Mouse (Mus musculus) embryonic facial prominence, embryonic 13.5 days (tissue): Measurements from ENCODE around the gene Tmem251. TPM values are rescaled to one million over a fixed set of nuclear protein-coding genes. Genes with fewer than 3 reads are reported as not detected.

ENCODE experiments used
- ATAC-seq: fragments of 200-750 bp; cut with Nextera tagmentation; 2 replicates; pipeline ENCODE4 v1.8.0; 2017; ENCODE audit warnings: low read depth; ENCODE audit not compliant: insufficient number of reproducible peaks, insufficient read depth, low FRiP score, low TSS enrichment
- H3K27ac ChIP-seq: fragments of 300-500 bp; sonication (generic); 2 replicates; pipeline ENCODE4 v1.5.1; 2015; ENCODE audit warnings: moderate library complexity, mild to moderate bottlenecking, inconsistent platforms
- H3K27me3 ChIP-seq: fragments of 300-500 bp; sonication (generic); 2 replicates; pipeline ENCODE4 v1.6.1; 2015; ENCODE audit warnings: mild to moderate bottlenecking, inconsistent platforms
- H3K36me3 ChIP-seq: fragments of 300-500 bp; sonication (generic); 2 replicates; pipeline ENCODE4 v1.6.1; 2015; ENCODE audit warnings: mild to moderate bottlenecking, inconsistent platforms
- H3K4me1 ChIP-seq: fragments of 300-500 bp; sonication (generic); 2 replicates; pipeline ENCODE4 v1.6.1; 2015; ENCODE audit warnings: inconsistent platforms
- H3K4me2 ChIP-seq: fragments of 300-500 bp; sonication (generic); 2 replicates; pipeline ENCODE4 v1.6.1; 2015; ENCODE audit warnings: moderate library complexity, mild to moderate bottlenecking, inconsistent platforms
- H3K4me3 ChIP-seq: fragments of 300-500 bp; sonication (generic); 2 replicates; pipeline ENCODE4 v1.5.1; 2015; ENCODE audit warnings: mild to moderate bottlenecking, inconsistent platforms
- H3K9ac ChIP-seq: fragments of 300-500 bp; sonication (generic); 2 replicates; pipeline ENCODE4 v1.6.1; 2015; ENCODE audit warnings: mild to moderate bottlenecking, inconsistent platforms
- H3K9me3 ChIP-seq: fragments of 300-500 bp; sonication (generic); 2 replicates; pipeline ENCODE4 v1.6.1; 2016; ENCODE audit warnings: inconsistent platforms
- WGBS: fragments of 180-500 bp; shearing (Covaris S2); methylation state at CpG from one replicate; pipeline ENCODE4 v1.1.7; 2015; ENCODE audit warnings: mixed read lengths; 5-methylcytosine and 5-hydroxymethylcytosine counted together
- polyA plus RNA-seq: library from polyadenylated mRNA; unstranded; fragments of >200 nt; fragmentation: Nextera tagmentation; extraction: Ambion mirVana; gene quantifications from 2 replicates; pipeline ENCODE4 v1.2.1, GENCODE M21; 2015

The Tmem251 gene
- polyA plus RNA-seq, 1 experiment from 2014 or later: 10.9 TPM

- 84% methylated on average over 2 of the region's 2 CpGs for WGBS
- peaks cover 2% of the 10 kb centered on the region; the same call in 1 of the 2 replicates for H3K4me1 ChIP-seq
- no peaks in the 10 kb centered on the region for H3K27me3 ChIP-seq
- H3K36me3 ChIP-seq: no peaks in the 10 kb centered on the region
- H3K4me3 ChIP-seq: no peak overlapping the region
- H3K27ac ChIP-seq: no peak overlapping the region
- no peak overlapping the region for H3K9ac ChIP-seq
- no peaks in the 10 kb centered on the region for H3K9me3 ChIP-seq
- no peak for ATAC-seq
- H3K4me2 ChIP-seq: no peak overlapping the region
These were observed 29.4 kb upstream of the Tmem251 start for GRCm38 (mm10) chr12:102714116-102714515.

DNA sequence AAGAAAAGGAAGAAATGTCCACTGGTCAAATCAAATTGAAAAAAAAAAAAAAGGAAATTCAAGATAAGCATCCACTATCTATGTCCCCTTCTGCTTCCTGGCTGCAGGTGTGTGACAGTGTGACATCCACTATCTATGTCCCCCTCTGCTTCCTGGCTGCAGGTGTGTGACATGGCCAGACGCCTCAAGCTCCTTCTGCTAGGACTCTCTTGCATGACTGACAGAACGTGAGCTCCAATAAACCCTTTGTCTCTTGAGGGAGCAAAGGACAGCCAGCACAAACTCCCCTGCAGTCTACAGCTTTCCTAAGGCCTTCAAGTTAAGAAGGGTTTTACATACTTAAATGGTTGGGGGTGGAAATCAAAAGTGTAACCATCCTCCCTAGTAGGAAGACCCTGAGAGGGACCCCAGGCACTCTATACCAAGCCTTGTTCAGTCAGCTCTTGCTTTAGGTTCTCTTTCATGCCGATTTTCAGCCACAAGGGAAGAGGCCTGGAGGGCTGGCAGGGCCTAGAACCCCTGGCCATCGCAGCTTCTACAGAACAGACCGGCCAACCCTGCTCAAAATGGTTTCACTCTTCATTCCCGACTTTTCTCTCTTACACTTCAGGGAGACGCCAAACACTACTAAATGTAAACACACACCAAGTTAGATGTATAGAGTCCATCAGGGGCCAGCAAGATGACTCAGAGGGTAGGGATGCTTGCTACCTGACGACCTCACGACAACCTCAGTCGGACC is 28.7 kb upstream of the Tmem251 start:
- no peaks in the 10 kb centered on the region for H3K27me3 ChIP-seq
- ATAC-seq: no peak
- no peak overlapping the region for H3K4me3 ChIP-seq
- no peaks in the 10 kb centered on the region for H3K36me3 ChIP-seq
- WGBS: 81% methylated on average over 10 of the region's 10 CpGs
- H3K9me3 ChIP-seq: no peaks in the 10 kb centered on the region
- H3K4me1 ChIP-seq: peaks cover 9% of the 10 kb centered on the region
- H3K27ac ChIP-seq: no peak overlapping the region
- H3K4me2 ChIP-seq: no peak overlapping the region
- no peak overlapping the region for H3K9ac ChIP-seq

- peak overlapping the region; percentile 6; the same call in 1 of the 2 replicates for H3K4me3 ChIP-seq
- H3K27ac ChIP-seq: no peak overlapping the region
- no peak overlapping the region for H3K9ac ChIP-seq
- H3K27me3 ChIP-seq: no peaks in the 10 kb centered on the region
- H3K9me3 ChIP-seq: no peaks in the 10 kb centered on the region
- no peaks in the 10 kb centered on the region for H3K36me3 ChIP-seq
- H3K4me2 ChIP-seq: peak overlapping the region; percentile 47
- no peak for ATAC-seq
- H3K4me1 ChIP-seq: peaks cover 14% of the 10 kb centered on the region
- 25% methylated on average over 13 of the region's 13 CpGs for WGBS
These were observed 23.8 kb upstream of the Tmem251 start for GRCm38 (mm10) chr12:102719552-102720315.

GRCm38 (mm10) chr12:102722451-102722850 is 21.1 kb upstream of the Tmem251 start:
- Histone ChIP-seq H3K27ac (no peak overlapping the region), H3K9ac (no peak overlapping the region), H3K9me3 (no peaks in the 10 kb centered on the region), H3K4me2 (no peak overlapping the region), H3K27me3 (no peaks in the 10 kb centered on the region), H3K36me3 (no peaks in the 10 kb centered on the region), H3K4me1 (peaks cover 18% of the 10 kb centered on the region), H3K4me3 (no peak overlapping the region)
- 50% methylated on average over 11 of the region's 11 CpGs for WGBS
- no peak for ATAC-seq

DNA sequence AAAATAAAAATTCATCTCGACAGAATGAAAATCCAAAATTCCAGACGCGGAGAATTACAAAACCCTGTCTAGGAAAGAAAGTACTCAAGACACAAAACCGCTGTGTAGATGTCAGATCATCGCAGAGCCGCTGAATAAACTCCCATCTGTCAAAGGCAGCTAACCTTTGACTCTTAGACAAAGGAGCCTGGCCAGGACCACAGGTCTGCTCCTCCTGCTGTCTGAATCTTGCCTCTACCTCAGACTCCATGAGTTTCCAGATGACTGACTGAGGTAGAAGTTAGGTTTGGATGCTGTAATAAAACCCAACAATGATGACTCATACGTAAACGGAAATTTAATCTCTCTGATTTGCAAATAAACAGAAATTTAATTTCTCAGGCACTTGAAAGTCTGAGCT is 20.6 kb upstream of the Tmem251 start:
- H3K4me2 ChIP-seq: no peak overlapping the region
- ATAC-seq: no peak
- no peak overlapping the region for H3K4me3 ChIP-seq
- no peak overlapping the region for H3K27ac ChIP-seq
- 70% methylated on average over 8 of the region's 8 CpGs for WGBS
- no peak overlapping the region for H3K9ac ChIP-seq
- H3K36me3 ChIP-seq: no peaks in the 10 kb centered on the region
- no peaks in the 10 kb centered on the region for H3K9me3 ChIP-seq
- peaks cover 18% of the 10 kb centered on the region for H3K4me1 ChIP-seq
- H3K27me3 ChIP-seq: no peaks in the 10 kb centered on the region

- Histone ChIP-seq H3K4me1 (peaks cover 18% of the 10 kb centered on the region), H3K4me2 (no peak overlapping the region), H3K4me3 (no peak overlapping the region), H3K27me3 (no peaks in the 10 kb centered on the region), H3K9ac (no peak overlapping the region), H3K27ac (no peak overlapping the region), H3K36me3 (no peaks in the 10 kb centered on the region), H3K9me3 (no peaks in the 10 kb centered on the region)
- ATAC-seq: no peak
- WGBS: 62% methylated on average over 6 of the region's 6 CpGs
These were observed 19.7 kb upstream of the Tmem251 start for GRCm38 (mm10) chr12:102723861-102724260.

- no peak for ATAC-seq
- no peaks in the 10 kb centered on the region for H3K9me3 ChIP-seq
- H3K4me1 ChIP-seq: peaks cover 12% of the 10 kb centered on the region
- no peak overlapping the region for H3K4me3 ChIP-seq
- H3K4me2 ChIP-seq: no peak overlapping the region
- H3K27me3 ChIP-seq: no peaks in the 10 kb centered on the region
- H3K36me3 ChIP-seq: no peaks in the 10 kb centered on the region
- H3K27ac ChIP-seq: no peak overlapping the region
- H3K9ac ChIP-seq: no peak overlapping the region
- WGBS: 92% methylated on average over 6 of the region's 6 CpGs
These were observed 18.4 kb upstream of the Tmem251 start for GRCm38 (mm10) chr12:102725146-102725545.

- Histone ChIP-seq H3K27me3 (no peaks in the 10 kb centered on the region), H3K9me3 (no peaks in the 10 kb centered on the region), H3K4me2 (no peak overlapping the region), H3K27ac (0 out of 2 replicates have a peak overlapping the region, but pooled peaks have one; percentile 3), H3K4me3 (no peak overlapping the region), H3K36me3 (no peaks in the 10 kb centered on the region), H3K4me1 (peaks cover 18% of the 10 kb centered on the region), H3K9ac (no peak overlapping the region)
- ATAC-seq: no peak
- WGBS: 63% methylated on average over 7 of the region's 7 CpGs
These were observed 17.8 kb upstream of the Tmem251 start for GRCm38 (mm10) chr12:102725761-102726175.

DNA sequence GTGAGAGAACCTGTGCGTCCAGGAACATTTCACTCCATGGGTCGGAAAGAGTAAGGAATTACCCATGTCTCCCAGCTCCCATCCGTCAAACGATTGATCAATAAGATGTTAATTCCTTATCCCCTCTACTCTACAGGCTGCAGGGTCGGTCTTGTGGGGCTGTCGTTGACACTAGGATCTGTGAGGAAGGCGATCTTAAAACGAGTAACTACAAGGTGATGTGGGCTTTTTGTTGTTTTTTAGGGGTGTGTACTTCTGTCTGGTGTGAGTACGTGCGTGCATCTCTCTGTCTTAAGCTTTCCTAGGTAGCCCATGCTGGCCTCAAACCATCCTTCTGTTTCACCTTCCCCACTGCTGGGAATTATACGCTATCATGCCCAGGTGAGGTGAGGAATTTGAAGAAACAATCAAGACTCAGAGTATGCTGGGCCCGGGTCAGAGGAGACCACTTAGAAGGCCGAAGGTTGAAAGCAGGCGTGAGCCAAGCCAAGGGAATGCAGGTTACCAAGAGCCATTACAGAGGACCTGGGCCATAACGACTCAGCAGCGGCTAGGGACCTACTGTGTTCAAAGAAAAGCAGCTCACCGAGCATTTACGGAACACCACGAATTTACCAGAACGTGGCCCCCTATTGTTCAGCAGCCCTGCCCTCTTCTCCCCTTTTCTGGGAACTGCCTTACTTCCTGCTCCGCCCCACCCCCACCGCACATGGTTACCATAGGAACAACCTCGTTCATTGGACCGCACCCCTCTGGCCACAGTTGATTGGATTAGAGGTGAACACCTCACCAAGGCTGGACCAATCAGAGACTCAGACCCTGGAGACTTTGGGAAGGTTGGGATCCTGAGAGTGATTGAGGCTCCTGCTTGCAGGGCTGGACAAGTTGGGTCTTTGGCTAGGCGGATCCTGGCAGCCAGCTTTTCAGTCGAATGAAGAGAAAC is 13.4 kb upstream of the Tmem251 start:
- Histone ChIP-seq H3K9me3 (no peaks in the 10 kb centered on the region), H3K9ac (no peak overlapping the region), H3K4me1 (peaks cover 23% of the 10 kb centered on the region), H3K4me3 (peak overlapping the region; percentile 18), H3K36me3 (no peaks in the 10 kb centered on the region), H3K27ac (peak overlapping the region; percentile 76), H3K4me2 (peak overlapping the region; percentile 53), H3K27me3 (no peaks in the 10 kb centered on the region)
- ATAC-seq: peak; percentile 93
- 35% methylated on average over 26 of the region's 26 CpGs for WGBS

DNA sequence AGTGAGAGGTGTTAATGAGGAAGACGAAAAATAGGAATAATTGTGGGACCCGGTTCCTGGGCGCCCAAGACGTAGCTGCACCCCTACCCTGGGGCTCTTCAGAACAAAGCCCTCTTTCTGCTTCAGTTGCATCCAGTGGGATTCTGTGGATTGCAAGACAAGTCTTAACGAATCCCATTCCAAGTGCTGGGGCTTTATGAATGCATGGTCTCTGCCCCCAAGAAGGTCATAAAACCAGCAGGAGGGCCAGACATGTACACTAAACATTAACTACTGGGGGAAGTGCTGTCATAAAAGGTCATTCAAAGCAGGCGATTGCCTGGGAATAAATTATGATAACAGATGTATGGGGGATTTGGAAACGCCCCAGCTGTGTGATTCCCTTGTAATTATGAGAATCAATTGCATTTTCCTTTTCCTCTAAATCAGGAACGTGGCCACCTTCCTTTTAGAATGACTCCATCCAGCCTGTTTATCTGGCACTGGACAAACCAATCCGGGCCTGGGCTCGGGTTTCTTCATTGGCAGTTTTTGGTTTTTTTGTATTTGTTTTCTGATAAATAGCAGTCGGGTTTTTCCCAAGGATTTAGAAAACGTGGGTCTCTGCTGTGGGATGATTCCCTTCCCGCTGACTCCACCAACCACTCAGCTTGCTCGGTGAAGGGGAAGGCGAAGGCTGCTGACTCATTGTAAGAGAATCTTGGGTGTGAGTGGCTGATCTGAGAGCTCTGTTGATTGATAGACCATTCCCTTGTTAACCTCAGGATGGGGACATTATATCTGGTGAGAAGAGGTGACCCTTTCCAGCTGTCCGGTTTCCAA is 12.6 kb upstream of the Tmem251 start:
- Histone ChIP-seq H3K4me1 (peaks cover 20% of the 10 kb centered on the region), H3K9ac (no peak overlapping the region), H3K4me3 (peak overlapping the region; percentile 18), H3K4me2 (peak overlapping the region; percentile 53), H3K27ac (peak overlapping the region; percentile 76), H3K36me3 (no peaks in the 10 kb centered on the region), H3K9me3 (no peaks in the 10 kb centered on the region), H3K27me3 (no peaks in the 10 kb centered on the region)
- 41% methylated on average over 16 of the region's 16 CpGs for WGBS
- ATAC-seq: peak; percentile 29; the same call in 1 of the 2 replicates
